Mouse (Mus musculus) inflammation-experienced regulatory T-cells (primary cell): ENCODE data around the gene Wdr43. TPM values are rescaled to one million over a fixed set of nuclear protein-coding genes. Genes with fewer than 3 reads are reported as not detected.

Experiments used
- polyA plus RNA-seq, 2 experiments: library from polyadenylated mRNA; unstranded; fragments of 100-300 nt; shearing (Covaris generic); gene quantifications; one replicate each; pipeline ENCODE4 v1.2.1; 2017

Wdr43 gene
- polyA plus RNA-seq: 100 to 1,000 TPM; 105 to 166 TPM

GRCm38 (mm10) chr17:71615638-71616318, at the start of gene Wdr43:
Gene Wdr43, plus strand, starts transcription at chr17:71615895.

GRCm38 (mm10) chr17:71673092-71673491, 57.4 kb downstream of the Wdr43 start, which contains the start of gene Togaram2:
Gene Togaram2, plus strand, starts transcription at chr17:71673261.

Other genes with a start within 250 kb of the Wdr43 start
- 10 to 100 TPM in 1 of 2 experiments, 1 to 10 TPM in 1; 4.6 to 10.9 TPM for gene Gm4707, start 156.0 kb upstream of the Wdr43 start, polyA plus RNA-seq
- gene Smchd1, start 140.6 kb upstream of the Wdr43 start, polyA plus RNA-seq: 100 to 1,000 TPM; 106 to 118 TPM
- gene Ndc80, start 89.0 kb upstream of the Wdr43 start, polyA plus RNA-seq: 1 to 10 TPM; 7.3 to 8.6 TPM
- gene Spdya, start 63.8 kb upstream of the Wdr43 start, polyA plus RNA-seq: under 1 TPM; 0.30 to 0.65 TPM
- under 1 TPM; 0.05 to 0.64 TPM for gene Togaram2, start 57.4 kb downstream of the Wdr43 start, polyA plus RNA-seq
- not detected for gene Pcare, start 137.0 kb downstream of the Wdr43 start, polyA plus RNA-seq
- gene Clip4, start 152.6 kb downstream of the Wdr43 start, polyA plus RNA-seq: 1 to 10 TPM in 1 of 2 experiments, under 1 TPM in 1; 0.08 to 1.0 TPM